Comparison of ENCODE assay signal across 23 mouse cellular contexts in the genomic region with DNA sequence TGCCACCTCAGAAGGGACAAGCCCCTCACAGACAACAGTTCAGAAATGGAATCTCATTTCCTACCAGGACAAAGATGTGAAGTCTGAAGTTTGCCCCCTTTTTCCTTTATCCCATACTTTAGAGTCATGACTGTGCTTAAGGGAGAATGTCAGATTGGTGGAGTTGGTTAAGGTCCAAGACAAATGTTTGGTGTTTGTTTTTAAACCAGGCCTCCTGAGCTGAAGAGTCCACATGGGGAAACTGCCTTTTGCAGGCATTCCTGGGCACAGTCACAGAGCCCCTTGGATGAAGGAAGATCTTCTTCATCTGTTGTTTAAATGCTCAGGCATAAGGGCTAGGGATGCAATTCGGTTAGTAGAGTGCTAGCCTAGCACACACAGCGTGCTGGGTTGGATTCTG.
DNase-seq lines count a peak whose midpoint lies in the region; ATAC-seq and TF ChIP-seq lines count a peak whose summit lies in the region.
"Had no signal": no experiment of that assay in that cellular context is flagged by ENCODE, and none has a peak within 500 bp of the region (broad histone marks: within the 10 kb centered on the region; RNA-seq: fewer than 3 reads in every experiment).

No protein-coding gene starts in this region.

- peaks cover 16% of the 10 kb centered on the region; the same call in 1 of the 2 replicates for H3K4me1 ChIP-seq in heart, embryonic 12.5 days (replicated peaks)
- no peaks in the 10 kb centered on the region for H3K4me1 ChIP-seq in heart, adult 2 months (ENCODE audit: control insufficient read depth, insufficient read depth, low read length)
- H3K4me1 ChIP-seq in lung, postnatal 0 days (ENCODE audit: insufficient read depth, low read depth, low read length) = no peaks in the 10 kb centered on the region
- H3K4me1 ChIP-seq in lung, adult 2 months (ENCODE audit: control insufficient read depth, insufficient read depth, low read length) = no peaks in the 10 kb centered on the region
- no peaks in the 10 kb centered on the region for H3K4me1 ChIP-seq in neural tube, embryonic 15.5 days
- H3K4me1 ChIP-seq: forebrain, embryonic 10.5 days; forebrain, embryonic 13.5 days; hindbrain, embryonic 12.5 days; hindbrain, embryonic 15.5 days had no signal

- WGBS in heart, embryonic 12.5 days = 74% methylated on average over 2 of the region's 2 CpGs
- 79% methylated on average over 2 of the region's 2 CpGs for WGBS in heart, adult 2 months
- WGBS in lung, postnatal 0 days = 69% methylated on average over 2 of the region's 2 CpGs
- 62% methylated on average over 2 of the region's 2 CpGs for WGBS in lung, adult 2 months
- WGBS in neural tube, embryonic 15.5 days = 87% methylated on average over 2 of the region's 2 CpGs

- H3K9ac ChIP-seq in heart, embryonic 12.5 days = no peak overlapping the region
- no peak overlapping the region for H3K9ac ChIP-seq in heart, adult 2 months (ENCODE audit: low read depth, low read length)
- H3K9ac ChIP-seq in lung, postnatal 0 days (replicated peaks; ENCODE audit: low read depth) = no peak overlapping the region
- no peak overlapping the region for H3K9ac ChIP-seq in neural tube, embryonic 15.5 days (replicated peaks)
- H3K9ac ChIP-seq: forebrain, embryonic 13.5 days; hindbrain, embryonic 12.5 days; hindbrain, embryonic 15.5 days had no signal

- peak overlapping the region; percentile 4; the same call in 1 of the 2 replicates for H3K27ac ChIP-seq in heart, embryonic 12.5 days (ENCODE audit: poor library complexity, severe bottlenecking)
- no peak overlapping the region for H3K27ac ChIP-seq in heart, adult 2 months
- no peak overlapping the region for H3K27ac ChIP-seq in lung, postnatal 0 days (ENCODE audit: low read length)
- H3K27ac ChIP-seq in neural tube, embryonic 15.5 days (replicated peaks) = no peak overlapping the region
- H3K27ac ChIP-seq: forebrain, embryonic 10.5 days; forebrain, embryonic 13.5 days; hindbrain, embryonic 12.5 days; hindbrain, embryonic 15.5 days had no signal

- intact Hi-C loops in heart, postnatal 36 days (cut with DNase I) = no loop called here
- intact Hi-C loops in heart, adult 2 months (cut with DNase I) = no loop called here

- no peaks in the 10 kb centered on the region for H3K9me3 ChIP-seq in heart, embryonic 12.5 days (replicated peaks)
- no peaks in the 10 kb centered on the region for H3K9me3 ChIP-seq in lung, postnatal 0 days (ENCODE audit: low read length)
- H3K9me3 ChIP-seq in neural tube, embryonic 15.5 days (replicated peaks) = no peaks in the 10 kb centered on the region
- H3K9me3 ChIP-seq: forebrain, embryonic 10.5 days; forebrain, embryonic 13.5 days; hindbrain, embryonic 12.5 days; hindbrain, embryonic 15.5 days had no signal

- no peak for TF ChIP-seq POLR2A in heart, adult 2 months (IDR thresholded peaks at IDR 0.05; ENCODE audit: insufficient read depth, low read depth, low read length)
- TF ChIP-seq POLR2A in lung, adult 2 months (IDR thresholded peaks at IDR 0.05; ENCODE audit: borderline replicate concordance, extremely low read depth, low read depth, low read length) = no peak

- DNase-seq in heart, adult 11 months = peak; percentile 30
- no peak for DNase-seq in heart, postnatal 36 days
- DNase-seq in heart, adult 2 months = no peak
- peak; percentile 14 for DNase-seq in lung, postnatal 0 days (ENCODE audit: low spot score)
- no peak for DNase-seq in lung, adult 2 months
- DNase-seq: adrenal gland, postnatal 10 days; adrenal gland, postnatal 36 days; B cell, adult 2 months; cerebellum, adult 18-20 months; cerebellum, adult 9-10 months; cerebellum, postnatal 14 days; gastrocnemius, postnatal 10 days; gastrocnemius, postnatal 36 days had no signal

- TF ChIP-seq EP300 in heart, adult 2 months (IDR thresholded peaks at IDR 0.05; ENCODE audit: insufficient read depth, low read depth, low read length) = no peak
- TF ChIP-seq EP300 in lung, postnatal 0 days (IDR thresholded peaks at IDR 0.05) = no peak

- no peak for TF ChIP-seq CTCF in heart, adult 2 months (IDR thresholded peaks at IDR 0.05)
- no peak for TF ChIP-seq CTCF in lung, postnatal 0 days (IDR thresholded peaks at IDR 0.05)
- TF ChIP-seq CTCF in lung, adult 2 months (IDR thresholded peaks at IDR 0.05; ENCODE audit: insufficient read depth, low read length) = no peak

- H3K36me3 ChIP-seq in heart, embryonic 12.5 days = no peaks in the 10 kb centered on the region
- H3K36me3 ChIP-seq in heart, adult 2 months (ENCODE audit: control insufficient read depth, insufficient read depth, low read length) = no peaks in the 10 kb centered on the region
- H3K36me3 ChIP-seq in lung, postnatal 0 days (ENCODE audit: insufficient read depth, low read length) = no peaks in the 10 kb centered on the region
- no peaks in the 10 kb centered on the region for H3K36me3 ChIP-seq in neural tube, embryonic 15.5 days
- H3K36me3 ChIP-seq: forebrain, embryonic 10.5 days; hindbrain, embryonic 12.5 days; hindbrain, embryonic 15.5 days had no signal

- no peak overlapping the region for H3K4me2 ChIP-seq in heart, embryonic 12.5 days
- no peak overlapping the region for H3K4me2 ChIP-seq in lung, postnatal 0 days (replicated peaks; ENCODE audit: low read depth, low read length)
- H3K4me2 ChIP-seq in neural tube, embryonic 15.5 days = no peak overlapping the region
- H3K4me2 ChIP-seq: forebrain, embryonic 13.5 days; hindbrain, embryonic 12.5 days; hindbrain, embryonic 15.5 days had no signal

- no peak for ATAC-seq in heart, embryonic 12.5 days (ENCODE audit: insufficient number of reproducible peaks, low FRiP score)
- no peak for ATAC-seq in lung, postnatal 0 days
- ATAC-seq in neural tube, embryonic 15.5 days (ENCODE audit: low FRiP score) = no peak
- ATAC-seq in CD4-positive, CD25-positive, alpha-beta regulatory T cell, adult 4 months = no peak
- ATAC-seq: activated CD4-positive, CD25-positive, alpha-beta regulatory T cell, adult 4 months; forebrain, embryonic 13.5 days; forebrain, embryonic 16.5 days; intestine, postnatal 0 days had no signal

- no peaks in the 10 kb centered on the region for H3K79me2 ChIP-seq in heart, adult 2 months (replicated peaks; ENCODE audit: control insufficient read depth, insufficient read depth, low read length)

- H3K27me3 ChIP-seq in heart, embryonic 12.5 days (replicated peaks) = no peaks in the 10 kb centered on the region
- H3K27me3 ChIP-seq in heart, adult 2 months (ENCODE audit: control insufficient read depth, insufficient read depth, low read length) = no peaks in the 10 kb centered on the region
- no peaks in the 10 kb centered on the region for H3K27me3 ChIP-seq in lung, postnatal 0 days (replicated peaks; ENCODE audit: insufficient read depth, low read length)
- no peaks in the 10 kb centered on the region for H3K27me3 ChIP-seq in neural tube, embryonic 15.5 days (replicated peaks)
- H3K27me3 ChIP-seq: forebrain, embryonic 13.5 days; hindbrain, embryonic 12.5 days; hindbrain, embryonic 15.5 days had no signal

- no peak overlapping the region for H3K4me3 ChIP-seq in heart, embryonic 12.5 days
- no peak overlapping the region for H3K4me3 ChIP-seq in heart, adult 2 months
- H3K4me3 ChIP-seq in lung, postnatal 0 days (ENCODE audit: low read depth, low read length) = no peak overlapping the region
- H3K4me3 ChIP-seq in lung, adult 2 months (replicated peaks; ENCODE audit: extremely low read depth, low read depth, low read length) = no peak overlapping the region
- H3K4me3 ChIP-seq in neural tube, embryonic 15.5 days (replicated peaks) = no peak overlapping the region
- H3K4me3 ChIP-seq: forebrain, embryonic 10.5 days; forebrain, embryonic 13.5 days; hindbrain, embryonic 12.5 days; hindbrain, embryonic 15.5 days had no signal

Comparison
In these comparisons a context has a peak if more than half of its experiments do, and no peak if none do; other contexts are left out.
1. DNase-seq: peak in heart, adult 11 months (single experiment) and lung, postnatal 0 days (single experiment); none in heart, postnatal 36 days (0 of 2), heart, adult 2 months (0 of 2) and lung, adult 2 months (single experiment).